Mouse (Mus musculus) hematopoietic multipotent progenitor cell, adult 10-12 weeks (in vitro differentiated cells): ENCODE measurements around the gene Gen1. TPM values are rescaled to one million over a fixed set of nuclear protein-coding genes. Genes with fewer than 3 reads are reported as not detected.

ENCODE experiments used
- polyA plus RNA-seq: library from polyadenylated mRNA; stranded (reverse); fragments of >175 nt; gene quantifications from 2 replicates; pipeline ENCODE4 v1.2.3, GENCODE M21; 2012; ENCODE audit warnings: low replicate concordance

Gene Gen1
- polyA plus RNA-seq, result 0.08 and 1.2 TPM in 2 replicates

DNA sequence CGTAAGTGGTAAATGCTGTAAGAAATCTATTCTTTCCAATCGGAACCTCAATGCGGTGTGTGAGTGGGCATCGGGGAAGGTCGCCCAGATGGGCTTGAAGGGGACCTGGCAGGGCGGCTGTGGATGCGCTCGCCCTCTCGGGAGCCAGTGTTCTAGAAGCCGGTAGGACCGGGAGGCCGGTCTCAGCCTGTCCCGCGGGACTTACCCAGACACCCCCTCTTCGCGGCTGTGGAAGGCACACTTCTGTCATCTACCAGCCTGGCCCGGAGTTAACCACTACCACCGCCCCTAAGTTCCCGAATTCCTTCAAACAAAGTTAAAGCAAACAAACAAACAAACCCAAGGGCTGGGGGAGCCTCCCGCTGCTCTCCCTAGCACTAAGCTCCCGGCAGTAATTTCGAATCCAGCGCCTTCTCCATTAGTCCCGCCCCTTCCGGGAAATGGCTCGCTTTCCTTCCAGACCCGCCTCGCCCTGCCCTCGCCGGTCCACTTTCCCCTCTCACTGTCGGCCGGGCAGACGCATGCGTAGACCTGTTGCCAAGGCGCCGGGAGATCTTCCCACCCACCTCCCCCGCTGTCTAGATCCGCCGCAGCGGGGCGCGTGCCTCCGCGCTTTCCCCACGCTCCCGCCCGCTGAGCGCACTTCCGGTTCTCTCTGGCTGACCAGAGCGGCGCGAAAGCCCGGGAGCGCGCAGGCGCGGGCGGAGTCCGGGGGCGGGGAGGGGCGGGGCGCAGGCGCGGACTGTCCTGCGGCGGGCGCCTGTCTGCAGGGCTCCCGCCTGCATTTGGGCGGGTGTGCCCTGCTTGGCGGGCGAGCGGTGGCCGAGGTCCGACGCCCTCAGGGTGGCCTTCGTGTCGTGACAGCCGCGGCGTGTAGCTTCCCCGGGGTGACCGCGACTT lies at the start of gene Gen1, which contains the start of gene Smc6:
Gene Gen1 (minus strand): TSS at position 420 of the 900 bp plus-strand sequence.
Gene Smc6 (plus strand): TSS at position 505 of the 900 bp plus-strand sequence.

DNA sequence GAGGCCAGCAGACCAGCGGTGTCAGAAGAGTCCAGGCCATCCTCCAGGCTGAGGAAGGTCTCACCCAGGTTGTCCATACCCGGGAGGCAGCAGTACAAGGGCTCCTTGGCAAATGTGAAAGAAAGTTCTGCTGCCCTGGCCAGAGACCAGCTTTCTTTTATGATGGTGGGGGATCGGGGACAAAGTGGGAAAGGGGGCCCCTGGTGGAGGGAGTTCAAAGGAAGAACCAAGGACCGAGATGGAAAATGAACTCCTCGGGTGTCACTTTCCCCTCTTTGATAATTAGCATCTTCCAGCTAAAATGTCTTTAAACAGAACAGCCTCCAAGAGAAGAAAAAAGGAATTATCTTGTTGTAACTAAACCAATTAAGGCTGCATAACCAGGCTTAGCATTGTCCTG lies 56.7 kb downstream of the Gen1 start, which contains the start of gene Msgn1:
Gene Msgn1 (minus strand): TSS at position 101 of the 400 bp plus-strand sequence.

Other genes starting within 250 kb of the Gen1 start
- gene Kcns3, start 114.7 kb downstream of the Gen1 start, polyA plus RNA-seq, result not detected in 2 replicates
- 2.4 and 3.7 TPM in 2 replicates for gene Msgn1, start 56.8 kb downstream of the Gen1 start, polyA plus RNA-seq
- 170 and 183 TPM in 2 replicates for gene Smc6, start 85 bp upstream of the Gen1 start, polyA plus RNA-seq
- gene Vsnl1, start 170.8 kb upstream of the Gen1 start, polyA plus RNA-seq, result not detected in 2 replicates
- not detected in 2 replicates for gene Rad51ap2, start 190.3 kb upstream of the Gen1 start, polyA plus RNA-seq